Comparison of ENCODE assay signal across 15 mouse cellular contexts in the genomic region with DNA sequence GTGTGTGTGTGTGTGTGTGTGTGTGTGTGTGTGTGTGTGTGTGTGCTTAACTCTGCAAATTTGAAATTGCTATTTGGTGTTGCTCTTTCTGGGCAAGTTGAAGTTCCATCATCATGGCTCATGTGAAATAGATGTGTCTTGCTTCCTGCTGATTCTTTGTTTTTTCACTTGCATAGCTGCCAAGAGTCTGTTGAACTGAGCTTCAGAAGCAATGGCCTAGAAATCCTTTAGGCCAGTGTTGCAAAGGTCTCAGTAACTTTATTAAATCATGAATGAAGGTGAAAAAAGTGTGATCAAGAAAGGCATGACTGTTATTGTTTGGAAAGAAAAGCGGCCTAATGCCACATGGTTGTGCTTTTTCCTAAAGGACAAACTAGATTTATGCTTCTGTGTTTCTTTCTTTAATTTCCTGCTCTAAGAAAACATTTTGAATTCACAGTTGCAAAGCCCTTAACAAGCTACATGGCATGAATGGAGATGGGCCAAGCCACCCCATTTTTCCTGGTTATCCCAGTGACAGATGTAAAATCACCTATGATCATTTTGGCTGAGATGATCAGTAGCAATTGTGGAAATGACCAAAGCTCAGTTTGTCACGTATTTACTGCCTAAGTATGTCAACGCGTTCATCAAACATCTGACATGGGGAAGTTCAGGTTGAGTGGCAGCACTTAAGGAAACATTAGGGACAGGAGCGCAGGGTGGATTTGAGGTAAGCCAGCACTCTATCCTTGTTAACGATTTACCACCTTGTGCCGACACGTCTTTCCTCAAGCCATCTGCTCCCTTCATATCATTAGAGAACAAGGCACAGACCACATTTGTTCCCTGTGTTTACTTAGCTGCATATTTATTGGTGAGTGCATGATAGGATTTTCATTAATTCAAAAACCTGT.
DNase-seq lines count a peak whose midpoint lies in the region; ATAC-seq lines count a peak whose summit lies in the region.
"Had no signal": no experiment of that assay in that cellular context is flagged by ENCODE, and none has a peak within 500 bp of the region (broad histone marks: within the 10 kb centered on the region; RNA-seq: fewer than 3 reads in every experiment).

No protein-coding gene starts in this region.

- peak; percentile 80 for ATAC-seq in forebrain, embryonic 12.5 days (ENCODE audit: low FRiP score)

- H3K4me2 ChIP-seq in forebrain, embryonic 12.5 days: no peak overlapping the region
- H3K4me2 ChIP-seq: liver, embryonic 15.5 days had no signal

- H3K9ac ChIP-seq in forebrain, embryonic 12.5 days: no peak overlapping the region
- H3K9ac ChIP-seq: liver, embryonic 15.5 days had no signal

- H3K4me3 ChIP-seq in forebrain, embryonic 12.5 days (replicated peaks): no peak overlapping the region
- H3K4me3 ChIP-seq: liver, embryonic 15.5 days had no signal

- no peaks in the 10 kb centered on the region for H3K9me3 ChIP-seq in forebrain, embryonic 12.5 days
- H3K9me3 ChIP-seq: liver, embryonic 15.5 days had no signal

- no peaks in the 10 kb centered on the region for H3K27me3 ChIP-seq in forebrain, embryonic 12.5 days
- H3K27me3 ChIP-seq: CH12.LX; liver, embryonic 15.5 days had no signal

- DNase-seq in layer of hippocampus, postnatal 14 days (ENCODE audit: low spot score in 2 of 2): peak; percentile 6 to 13
- DNase-seq in layer of hippocampus, adult 9-11 months: no peak
- DNase-seq in brain, adult 2 months (ENCODE audit: low read depth, low spot score): peak; percentile 66
- DNase-seq in cerebellum, adult 18-20 months: peak; percentile 23 to 28
- DNase-seq in kidney, postnatal 10 days: no peak
- DNase-seq in spleen, postnatal 14 days (ENCODE audit: low spot score in 2 of 2): no peak
- DNase-seq in lung, postnatal 4 days: no peak
- DNase-seq: adrenal gland, postnatal 10 days; gastrocnemius, postnatal 10 days; heart, postnatal 36 days; kidney, adult 18-20 months; thymus, adult 18-20 months had no signal

- WGBS in forebrain, embryonic 12.5 days: 63% methylated on average over 8 of the region's 8 CpGs

- H3K36me3 ChIP-seq in forebrain, embryonic 12.5 days (replicated peaks): no peaks in the 10 kb centered on the region
- H3K36me3 ChIP-seq: liver, embryonic 15.5 days had no signal

- peaks cover 7% of the 10 kb centered on the region; the same call in 1 of the 2 replicates for H3K4me1 ChIP-seq in forebrain, embryonic 12.5 days
- H3K4me1 ChIP-seq: liver, embryonic 15.5 days had no signal

- no peak overlapping the region for H3K27ac ChIP-seq in forebrain, embryonic 12.5 days
- H3K27ac ChIP-seq: liver, embryonic 15.5 days had no signal

Comparison
In these comparisons a context has a peak if more than half of its experiments do, and no peak if none do; other contexts are left out.
1. DNase-seq: peak in layer of hippocampus, postnatal 14 days (2 of 2), brain, adult 2 months (single experiment) and cerebellum, adult 18-20 months (2 of 2); none in layer of hippocampus, adult 9-11 months (single experiment), kidney, postnatal 10 days (single experiment), spleen, postnatal 14 days (0 of 2) and lung, postnatal 4 days (0 of 2).